Mouse (Mus musculus) heart, postnatal 14 days (tissue): ENCODE measurements around the gene Rras. TPM values are rescaled to one million over a fixed set of nuclear protein-coding genes. Genes with fewer than 3 reads are reported as not detected.
"Not testable (repeated sequence)": the region's sequence is repeated elsewhere in the genome, so short reads cannot be mapped to it uniquely, and the experiment has no call there.

Source experiments
- DNase-seq, 2 experiments: peaks; one replicate each; pipeline ENCODE4 v3.0.0; 2021 to 2022
- intact Hi-C: fragments of 180-260 bp; cut with DNase I; formaldehyde crosslinking; loops from one replicate; pipeline ENCODE4 v1.15.1; 2025
- total RNA-seq, 2 experiments: library from RNA; stranded (reverse); gene quantifications; 2 replicates each; pipeline ENCODE4 v1.2.3; 2021

Rras gene
- total RNA-seq, 2 experiments from 2014 or later = 60.7 to 62.8 TPM

GRCm38 (mm10) chr7:45023711-45024110, 6.0 kb downstream of the Rras start:
- intact Hi-C loops, DNase-seq: not testable (repeated sequence)

GRCm38 (mm10) chr7:45024281-45025248, 6.8 kb downstream of the Rras start:
- intact Hi-C loops = no loop called here
- no peak for DNase-seq

GRCm38 (mm10) chr7:45025601-45026220, 8.0 kb downstream of the Rras start:
- intact Hi-C loops = no loop called here
- no peak for DNase-seq

- no peak for DNase-seq
- intact Hi-C loops = no loop called here
Observed at GRCm38 (mm10) chr7:45026256-45026655, 8.5 kb downstream of the Rras start.

DNA sequence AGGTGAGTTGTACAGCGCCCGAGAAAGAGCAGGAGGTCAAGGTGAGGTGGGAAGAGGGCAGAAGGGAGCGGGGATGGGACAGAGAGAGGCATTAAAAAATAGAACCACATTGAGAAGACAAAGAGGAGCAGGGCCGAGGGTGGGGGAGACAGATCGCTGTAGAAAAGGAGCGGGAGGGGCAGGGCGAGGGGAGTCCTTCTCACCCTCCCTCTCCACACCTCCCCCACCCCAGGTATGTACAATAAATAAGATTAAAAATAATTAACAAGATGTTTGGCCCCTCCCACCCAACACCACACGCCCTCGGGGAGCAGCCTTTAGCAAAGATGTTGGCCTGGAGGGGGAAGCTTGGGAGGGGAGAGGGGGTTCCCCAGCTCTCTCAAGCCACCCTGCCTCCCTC, 10.0 kb downstream of the Rras start:
- intact Hi-C loops = no loop called here
- no peak for DNase-seq

DNA sequence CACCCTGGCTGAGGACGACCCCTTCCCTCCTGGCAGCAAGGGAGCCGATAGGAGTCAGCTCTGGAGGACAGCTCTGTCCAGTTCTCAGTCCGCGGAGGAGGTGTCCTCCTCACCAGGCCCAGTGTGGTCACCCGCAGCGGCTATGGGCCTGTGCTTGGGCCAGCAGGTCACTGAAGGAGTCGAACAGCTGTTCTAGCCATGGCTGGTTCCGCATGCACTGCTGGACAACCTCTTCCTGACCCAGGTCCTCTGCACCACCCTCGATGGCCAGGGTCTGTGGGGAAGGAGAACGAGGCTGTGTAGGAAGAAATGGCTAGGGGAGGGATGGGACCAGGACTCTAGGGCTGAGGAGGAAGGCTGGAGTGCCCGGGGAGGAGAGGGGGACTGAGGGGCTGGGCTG, 10.6 kb downstream of the Rras start:
- intact Hi-C loops = no loop called here
- DNase-seq = no peak

- intact Hi-C loops = no loop called here
- no peak for DNase-seq
Observed at GRCm38 (mm10) chr7:45029995-45030394, 12.2 kb downstream of the Rras start.

DNA sequence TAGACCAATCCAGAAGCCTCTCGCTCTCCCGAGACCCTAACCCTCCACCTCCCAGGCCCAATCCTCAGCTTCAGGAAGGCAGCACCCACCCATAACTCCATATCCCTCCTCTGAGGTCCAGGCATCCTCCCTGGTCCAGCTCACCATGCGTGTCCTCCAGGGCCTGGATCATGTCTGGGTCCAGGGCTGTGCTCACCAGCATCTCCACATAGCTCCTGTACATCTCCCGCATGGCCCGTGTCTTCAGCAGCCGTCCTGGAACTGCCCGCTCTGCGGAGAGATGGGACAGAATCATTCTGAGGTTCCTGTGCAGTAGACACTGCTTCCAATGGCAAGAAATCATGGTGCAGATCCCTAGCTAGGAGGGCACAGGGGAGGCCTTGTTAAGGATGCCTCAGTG, 13.1 kb downstream of the Rras start:
- no peak for DNase-seq
- intact Hi-C loops = no loop called here

GRCm38 (mm10) chr7:45033722-45034359, 16.1 kb downstream of the Rras start:
- no peak for DNase-seq
- intact Hi-C loops = no loop called here

DNA sequence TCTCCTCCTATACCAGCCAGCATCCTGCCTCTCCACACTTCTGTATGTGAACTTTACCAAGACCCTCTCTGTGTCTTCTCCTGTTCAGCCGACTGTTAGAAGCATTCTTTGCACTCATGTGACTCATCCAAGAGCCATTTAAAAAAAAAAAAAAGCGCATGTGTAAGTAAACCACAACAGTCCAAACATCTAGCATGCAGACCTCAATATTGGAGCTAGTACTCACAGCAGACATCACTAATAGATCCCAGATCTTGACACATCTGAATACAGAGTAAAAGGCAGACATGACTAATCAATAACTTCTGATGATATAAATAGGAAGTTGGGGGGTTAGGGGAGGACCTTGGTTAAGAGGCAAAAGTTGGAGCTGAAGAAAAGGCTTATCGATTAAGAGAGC, 17.9 kb downstream of the Rras start:
- DNase-seq = no peak
- intact Hi-C loops = no loop called here

GRCm38 (mm10) chr7:45036702-45037101, 18.9 kb downstream of the Rras start:
- intact Hi-C loops = no loop called here

GRCm38 (mm10) chr7:45037720-45038361, 20.1 kb downstream of the Rras start:
- DNase-seq = peak; percentile 66 to 75
- intact Hi-C loops = no loop called here

More at GRCm38 (mm10) chr7:45036702-45037101, 18.9 kb downstream of the Rras start:
- no peak for DNase-seq

DNA sequence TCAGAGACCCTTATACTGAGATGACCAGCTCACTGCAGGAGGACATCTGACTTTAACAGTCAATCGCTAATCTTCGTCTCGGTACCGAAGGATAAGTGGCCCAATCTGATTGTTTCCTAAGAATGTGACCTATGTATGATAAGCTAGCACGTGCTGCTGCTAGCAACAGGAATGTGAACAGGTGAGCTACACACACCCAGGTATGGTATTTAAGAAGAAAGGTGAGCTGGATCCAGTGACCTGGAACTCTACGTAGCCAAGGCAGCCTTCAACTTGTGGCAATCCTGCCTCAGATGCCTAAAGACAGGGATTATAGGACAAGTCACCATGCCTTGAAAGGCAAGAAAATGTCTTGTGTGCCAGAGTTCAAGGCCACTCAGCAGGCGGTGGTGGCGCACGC, 20.6 kb downstream of the Rras start:
- intact Hi-C loops = no loop called here
- DNase-seq = no peak

DNA sequence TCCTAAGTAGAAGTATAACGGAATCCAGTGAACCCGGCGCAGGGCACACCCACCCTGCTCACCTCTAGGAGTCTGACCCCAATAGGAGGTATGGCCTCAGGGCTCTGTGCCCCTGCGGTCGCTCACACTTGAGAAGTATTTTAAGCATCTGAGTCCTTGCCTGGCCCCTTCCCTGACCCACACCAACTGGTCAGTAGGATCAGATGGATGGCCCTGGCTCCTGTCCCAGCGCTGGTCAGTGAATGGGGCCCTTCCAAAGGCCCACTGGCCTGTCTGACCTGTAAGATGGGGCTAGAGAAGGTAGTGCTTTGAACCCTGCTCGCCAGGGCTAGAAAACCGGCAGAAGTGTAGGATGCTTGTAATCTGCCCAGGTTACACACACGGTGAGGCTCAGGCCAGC, 23.1 kb downstream of the Rras start:
- no peak for DNase-seq
- intact Hi-C loops = no loop called here

GRCm38 (mm10) chr7:45043307-45043706, 25.5 kb downstream of the Rras start:
- DNase-seq = no peak
- intact Hi-C loops = no loop called here

DNA sequence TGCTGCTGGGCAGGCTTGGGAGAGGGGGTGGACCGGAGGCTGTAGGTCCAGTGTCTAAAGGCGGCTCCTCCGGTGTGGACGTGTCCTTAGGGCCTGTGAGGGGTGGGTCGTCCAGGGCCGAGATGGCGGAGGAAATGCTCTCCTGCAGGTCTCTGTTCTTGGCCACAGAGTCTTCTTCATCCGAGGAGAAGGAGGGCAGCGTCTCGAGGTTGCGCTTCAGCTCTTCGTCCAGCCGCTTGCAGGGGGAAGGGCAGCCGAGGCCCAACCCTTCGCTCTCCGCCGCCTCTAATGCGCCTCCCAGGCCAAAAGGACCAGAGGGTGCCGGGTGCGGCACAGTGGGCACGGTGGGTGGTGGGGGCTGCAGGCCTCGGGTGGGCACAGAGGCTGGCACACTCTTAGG, 28.0 kb downstream of the Rras start:
- no peak for DNase-seq
- intact Hi-C loops = no loop called here

- DNase-seq = no peak
- intact Hi-C loops = no loop called here
Observed at GRCm38 (mm10) chr7:45046853-45047350, 29.1 kb downstream of the Rras start.

GRCm38 (mm10) chr7:45047491-45047890, 29.7 kb downstream of the Rras start:
- no peak for DNase-seq

GRCm38 (mm10) chr7:45048001-45048890, 30.5 kb downstream of the Rras start:
- no peak for DNase-seq
- intact Hi-C loops = no loop called here

More at GRCm38 (mm10) chr7:45047491-45047890, 29.7 kb downstream of the Rras start:
- intact Hi-C loops = no loop called here
